Mouse (Mus musculus) monocyte, adult 5-6 weeks (primary cell): ENCODE measurements around the gene Ctdspl. TPM values are rescaled to one million over a fixed set of nuclear protein-coding genes. Genes with fewer than 3 reads are reported as not detected.

Source experiments
- ATAC-seq: fragments of 153-309, 156-312 bp; replicated peaks from 2 replicates; pipeline ENCODE4 v1.8.0; 2017; ENCODE audit warnings: mild to moderate bottlenecking; ENCODE audit not compliant: low TSS enrichment, insufficient number of reproducible peaks, severe bottlenecking, poor library complexity, low FRiP score
- total RNA-seq: library from RNA; stranded (forward); fragments of 200-1000, 200-491, 200-594 nt; gene quantifications from 3 replicates; pipeline ENCODE4 v1.2.3, GENCODE M21; 2017

The Ctdspl gene
- total RNA-seq, 1 experiment from 2014 or later: not detected

GRCm38 (mm10) chr9:118914589-118914988, 11.7 kb upstream of the Ctdspl start:
- ATAC-seq: no peak

GRCm38 (mm10) chr9:118915290-118915689, 11.0 kb upstream of the Ctdspl start:
- no peak for ATAC-seq

GRCm38 (mm10) chr9:118919672-118920186, 6.5 kb upstream of the Ctdspl start:
- no peak for ATAC-seq

GRCm38 (mm10) chr9:118920798-118921515, 5.3 kb upstream of the Ctdspl start:
- no peak for ATAC-seq

- no peak for ATAC-seq
Measured at GRCm38 (mm10) chr9:118921926-118922325, 4.3 kb upstream of the Ctdspl start.

GRCm38 (mm10) chr9:118924554-118925085, 1.6 kb upstream of the Ctdspl start:
- no peak for ATAC-seq

- ATAC-seq: peak; percentile 75
Measured at GRCm38 (mm10) chr9:118925286-118926110, 755 bp upstream of the Ctdspl start.

DNA sequence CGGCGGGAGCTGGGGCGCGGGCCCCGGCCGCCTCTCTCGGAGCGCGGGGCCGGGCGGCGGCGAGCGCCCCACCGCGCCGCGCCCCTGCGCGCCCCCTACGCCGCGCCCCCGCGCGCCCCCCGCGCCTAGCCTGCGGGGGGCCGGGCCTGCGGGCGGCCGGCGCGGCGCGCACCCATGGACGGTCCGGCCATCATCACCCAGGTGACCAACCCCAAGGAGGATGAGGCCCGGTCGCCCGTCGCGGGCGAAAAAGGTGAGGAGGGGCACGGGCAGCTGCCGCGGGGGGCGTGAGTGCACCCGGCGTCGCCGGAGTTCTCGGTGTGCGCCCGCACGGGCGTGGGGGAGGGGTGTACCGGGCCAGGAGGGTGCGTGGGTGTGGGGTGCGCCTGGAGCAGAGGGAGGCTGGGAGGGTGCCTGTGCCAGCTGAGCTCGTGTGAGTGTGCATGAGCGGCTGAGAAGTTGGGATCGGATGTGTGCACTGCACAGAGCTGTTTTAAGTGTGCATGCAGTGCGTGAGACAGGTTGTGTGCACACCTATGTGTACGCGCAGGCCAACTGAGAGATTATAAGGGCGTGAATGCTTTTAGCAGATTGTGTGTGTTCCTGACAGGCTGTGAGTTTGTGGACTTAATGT, 552 bp downstream of the Ctdspl start:
- ATAC-seq: no peak

DNA sequence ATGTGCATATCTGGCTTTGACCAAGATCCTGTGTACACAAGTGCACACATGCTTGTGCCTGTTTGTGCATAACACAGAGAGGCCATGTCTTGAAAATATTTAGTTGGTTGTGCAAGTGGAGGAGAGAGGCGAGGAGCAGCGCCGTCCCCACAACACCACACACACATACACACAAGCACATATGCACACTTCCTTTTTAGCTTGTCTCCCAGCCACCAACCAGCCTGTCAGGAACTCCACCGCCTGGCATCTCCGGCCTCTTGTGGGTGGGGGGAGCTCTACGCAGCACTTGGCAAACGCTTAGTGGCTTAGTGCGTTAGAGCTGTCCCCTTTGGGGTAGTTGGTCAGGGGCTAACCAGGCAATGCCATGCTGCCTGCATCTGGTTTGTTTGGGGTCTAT, 1.2 kb downstream of the Ctdspl start:
- ATAC-seq: no peak

- ATAC-seq: no peak
Measured at GRCm38 (mm10) chr9:118928007-118928406, 1.8 kb downstream of the Ctdspl start.

GRCm38 (mm10) chr9:118928656-118929055, 2.4 kb downstream of the Ctdspl start:
- ATAC-seq: no peak

DNA sequence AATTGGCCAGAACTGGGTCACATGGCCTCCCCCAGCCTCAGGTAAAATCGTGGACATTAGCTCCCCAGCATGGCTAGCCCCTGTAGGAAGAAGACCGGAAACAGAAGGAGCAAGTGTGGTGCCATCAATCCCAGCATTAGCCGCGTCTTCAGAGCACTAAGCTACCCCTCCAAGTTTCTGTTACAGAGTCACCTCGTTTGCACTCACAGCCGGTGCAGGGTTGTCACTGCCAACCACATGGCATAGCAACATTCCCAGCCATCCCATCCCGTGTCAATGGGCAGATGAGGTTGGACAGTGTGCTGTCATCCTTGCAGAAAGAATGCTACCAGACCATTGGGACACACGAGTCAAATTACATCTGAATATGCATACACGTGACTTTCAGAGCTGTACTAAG, 4.4 kb downstream of the Ctdspl start:
- ATAC-seq: no peak

- no peak for ATAC-seq
Measured at GRCm38 (mm10) chr9:118933800-118934199, 7.5 kb downstream of the Ctdspl start.

GRCm38 (mm10) chr9:118934319-118934718, 8.1 kb downstream of the Ctdspl start:
- ATAC-seq: no peak

GRCm38 (mm10) chr9:118935098-118935497, 8.8 kb downstream of the Ctdspl start:
- no peak for ATAC-seq

DNA sequence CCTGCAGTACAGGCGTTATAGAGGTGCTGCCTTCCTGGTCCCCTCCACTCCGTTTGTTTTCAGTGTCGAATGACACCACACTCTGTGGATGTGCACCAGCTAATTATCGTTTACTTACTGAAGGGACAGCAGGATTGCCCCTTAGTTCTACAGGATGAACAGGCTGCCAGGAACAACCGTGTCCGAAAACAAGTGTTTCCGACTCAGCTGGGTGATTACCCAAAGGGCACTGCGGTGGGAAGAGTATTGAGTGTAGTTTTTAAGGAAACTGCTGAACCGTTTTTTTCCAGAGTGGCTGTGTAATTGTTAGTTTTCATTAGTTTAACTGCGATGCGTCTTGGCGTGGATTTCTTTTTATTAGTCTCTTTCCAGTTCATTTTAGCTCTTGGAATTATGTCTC, 9.8 kb downstream of the Ctdspl start:
- no peak for ATAC-seq

GRCm38 (mm10) chr9:118937515-118937914, 11.3 kb downstream of the Ctdspl start:
- ATAC-seq: no peak

GRCm38 (mm10) chr9:118939410-118939809, 13.2 kb downstream of the Ctdspl start:
- no peak for ATAC-seq

DNA sequence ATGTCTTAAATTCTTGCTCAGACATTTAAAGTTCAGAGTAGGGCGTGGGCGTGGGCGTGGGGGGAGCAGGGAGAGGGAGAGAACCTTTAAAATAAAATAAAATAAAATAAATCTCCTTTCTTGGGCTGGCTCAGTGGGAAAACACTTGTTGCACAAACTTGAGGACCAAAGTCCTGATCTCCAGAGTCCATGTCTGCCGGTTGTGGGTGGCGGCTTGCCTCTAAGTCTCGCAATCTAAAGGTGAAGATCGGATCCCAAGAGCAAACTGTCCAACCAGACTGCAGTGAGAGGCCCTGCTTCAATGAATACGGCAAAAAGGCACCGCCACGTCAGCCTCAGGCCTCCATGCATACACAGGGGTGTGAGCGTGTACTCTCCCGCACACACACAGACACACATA, 13.6 kb downstream of the Ctdspl start:
- no peak for ATAC-seq
